Mouse (Mus musculus) kidney, adult 9 months (tissue): Measurements from ENCODE around the gene Aqp7.
A peak's percentile ranks its signal among the peaks of the same experiment; 100 is the strongest.

Experiments
- DNase-seq: peaks from one replicate; pipeline ENCODE4 v3.0.0; 2022

Aqp7 gene

DNA sequence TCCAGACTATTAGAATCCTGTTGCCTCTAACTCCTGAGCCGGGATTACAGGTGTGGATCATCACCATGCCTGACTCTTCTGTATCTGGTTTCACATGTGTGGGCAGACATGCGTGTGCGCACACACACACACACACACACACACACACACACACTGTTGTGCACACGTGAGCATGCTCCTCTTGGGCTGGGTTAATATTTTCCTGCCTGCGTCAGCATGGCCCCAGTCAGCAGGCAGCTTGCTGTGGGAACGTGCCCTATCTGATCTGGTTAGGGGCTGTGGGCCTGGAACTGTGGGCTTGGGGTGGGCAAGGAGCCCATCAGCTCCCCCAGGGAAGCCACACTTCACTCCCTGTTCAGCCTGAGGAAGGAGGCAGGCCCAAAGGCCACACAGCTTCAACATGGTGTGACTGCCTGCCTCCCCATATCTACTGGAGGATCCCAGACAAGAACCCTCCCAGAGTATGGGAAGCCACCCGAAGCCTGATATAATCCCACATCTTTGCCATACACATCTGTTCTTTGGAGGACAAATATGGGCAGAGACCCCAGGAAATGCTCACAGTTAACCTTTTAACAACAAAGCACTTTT lies 8.9 kb upstream of the Aqp7 start:
- DNase-seq = peak; percentile 64

DNA sequence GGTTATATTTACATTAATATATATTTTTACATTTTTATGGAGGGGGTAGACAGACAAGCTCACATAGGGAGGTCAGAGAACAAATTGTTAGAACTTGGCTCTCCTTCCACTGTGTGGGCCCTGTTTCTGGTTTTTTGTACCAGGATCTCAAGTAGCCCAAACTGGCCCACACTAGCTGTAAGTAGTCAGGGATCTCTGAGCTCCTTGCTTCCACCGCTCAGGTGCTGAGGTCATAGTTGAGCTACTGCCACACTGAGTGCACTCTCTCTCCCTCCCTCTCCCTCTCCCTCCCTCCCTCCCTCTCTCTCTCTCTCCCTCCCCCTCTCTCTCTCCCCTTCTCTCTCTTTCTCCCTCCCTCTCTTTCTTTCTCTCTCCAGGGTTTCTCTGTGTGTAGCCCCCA lies 8.3 kb upstream of the Aqp7 start:
- DNase-seq = peak; percentile 62

DNA sequence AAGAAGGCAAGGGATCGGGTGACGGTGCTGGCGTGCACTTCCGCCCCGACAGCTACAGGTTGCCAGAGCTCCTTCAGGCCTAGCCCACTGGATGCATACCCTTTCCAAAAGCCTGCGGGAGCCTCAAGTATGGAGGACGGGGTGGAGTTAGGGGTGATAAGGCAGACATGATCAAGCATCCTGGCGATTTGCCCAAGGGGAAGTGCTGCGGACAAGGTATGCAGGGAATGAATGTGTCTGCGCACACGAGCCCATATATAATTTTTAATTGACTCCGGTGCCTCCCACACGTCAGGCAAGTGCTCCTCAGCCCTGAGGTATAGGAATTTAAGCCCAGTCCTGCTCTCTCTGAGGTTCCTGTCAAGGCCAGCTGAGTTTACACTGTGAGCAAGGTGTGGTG lies 7.2 kb upstream of the Aqp7 start:
- DNase-seq = no peak

- no peak for DNase-seq
These were observed 3.8 kb upstream of the Aqp7 start for GRCm38 (mm10) chr4:41051781-41052180.

DNA sequence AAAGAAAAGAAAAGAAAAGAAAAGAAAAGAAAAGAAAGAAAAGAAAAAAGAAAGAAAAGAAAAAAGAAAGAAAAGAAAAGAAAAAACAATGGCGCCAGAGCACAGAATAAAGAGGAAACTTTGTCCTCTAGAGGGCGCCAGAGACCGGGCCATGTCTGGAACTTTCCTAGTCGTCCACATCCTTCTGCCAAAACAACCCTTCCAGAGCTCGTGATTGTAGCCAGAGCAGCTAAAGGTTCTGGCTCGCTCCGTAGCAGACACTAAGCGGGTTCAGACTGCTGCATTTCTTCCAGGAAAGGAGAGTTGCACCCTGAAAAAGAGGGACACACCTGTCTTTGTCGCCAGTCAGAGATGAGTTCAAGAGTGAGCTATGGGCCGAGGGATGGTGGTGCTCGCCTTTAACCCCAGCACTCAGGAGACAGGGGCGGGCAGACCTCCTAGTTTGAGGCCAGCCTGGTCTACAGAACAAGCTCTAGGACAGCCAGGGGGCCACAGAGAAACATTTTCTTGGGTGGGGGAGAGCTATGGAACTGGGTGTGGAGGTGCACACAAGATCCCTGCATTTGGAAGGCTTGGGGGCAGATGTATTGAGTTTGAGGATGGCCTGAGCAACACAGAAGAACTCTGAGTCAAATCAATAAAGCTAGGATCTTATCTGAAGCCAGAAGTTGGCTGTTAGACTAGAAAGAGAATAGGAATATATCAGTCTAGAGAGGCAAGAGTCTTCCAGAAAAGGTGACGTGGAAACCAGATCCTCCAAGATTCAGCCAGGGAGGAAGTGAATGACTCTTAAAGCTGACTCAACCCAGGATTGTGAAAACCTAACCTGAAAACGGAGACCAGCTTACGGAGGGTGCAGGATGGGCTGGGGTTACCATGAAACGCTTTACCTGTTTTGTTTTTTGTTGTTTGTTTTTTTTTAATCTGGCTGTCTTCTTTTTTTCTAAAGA lies 3.1 kb upstream of the Aqp7 start:
- peak; percentile 84 for DNase-seq

- DNase-seq = no peak
These were observed 987 bp upstream of the Aqp7 start for GRCm38 (mm10) chr4:41048926-41049325.

DNA sequence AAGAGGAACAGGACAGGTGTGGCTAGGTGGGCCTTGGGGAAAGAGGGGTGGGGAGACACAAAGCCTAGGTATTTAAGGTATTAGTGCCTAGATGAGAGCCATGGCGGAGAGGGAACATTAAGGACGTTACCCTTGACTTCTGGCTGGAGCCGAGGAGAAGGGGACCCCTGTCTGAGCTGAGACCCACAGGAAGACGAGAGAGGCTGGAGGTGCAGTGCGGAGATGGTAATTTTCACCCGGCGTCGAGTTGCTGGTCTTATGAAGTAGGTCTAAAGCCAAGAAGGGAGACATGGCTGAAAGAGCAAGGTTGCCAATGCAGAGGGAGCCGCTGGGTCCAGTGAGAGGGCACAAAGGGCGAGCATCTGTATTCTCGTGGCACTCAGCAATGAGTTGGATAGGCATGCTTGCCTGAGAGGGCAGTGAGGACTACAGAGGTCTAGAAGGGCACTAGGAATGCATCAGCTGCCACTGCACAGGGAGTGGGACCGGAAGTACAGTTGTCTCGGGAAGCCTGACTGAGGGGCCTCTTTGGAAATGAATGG lies 1.6 kb downstream of the Aqp7 start:
- peak; percentile 68 for DNase-seq

DNA sequence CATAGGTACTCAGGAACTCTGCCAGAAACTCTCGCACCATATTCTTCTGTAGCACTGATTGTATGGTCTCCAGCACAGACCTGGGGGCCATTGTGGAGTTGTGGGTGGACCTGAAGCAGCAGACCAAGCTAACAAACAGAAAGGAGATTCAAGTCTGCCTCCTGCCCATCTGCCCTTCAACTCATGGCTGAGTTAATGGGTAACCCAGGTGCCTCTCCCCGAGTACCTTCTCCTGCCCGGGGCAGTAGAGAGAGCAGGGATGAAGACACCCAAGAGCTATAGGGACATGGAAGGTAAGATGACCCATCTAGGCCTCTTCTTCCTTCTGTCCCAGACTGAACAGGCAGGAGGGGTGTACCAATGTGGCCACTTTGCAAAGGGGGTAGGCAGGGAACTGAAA lies 2.7 kb downstream of the Aqp7 start:
- peak; percentile 85 for DNase-seq

DNA sequence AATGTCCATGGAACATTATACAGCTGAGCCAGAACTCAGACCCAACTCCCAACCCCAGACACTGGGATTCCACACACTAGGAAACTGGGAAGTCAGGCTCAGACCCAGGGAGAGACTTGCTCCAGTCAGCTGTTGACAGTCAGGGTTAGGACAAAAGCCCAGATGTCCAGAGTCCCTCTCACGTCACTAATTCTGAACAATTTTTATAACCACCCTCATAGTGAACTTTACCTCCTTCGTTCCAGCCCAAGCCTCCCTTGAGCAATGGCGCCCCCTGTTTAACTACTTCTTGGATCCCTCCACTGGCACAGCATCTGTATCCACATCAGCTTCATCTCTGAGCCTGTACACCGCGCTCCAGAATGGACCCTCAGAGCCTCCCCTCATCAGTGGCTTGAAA lies 4.0 kb downstream of the Aqp7 start:
- DNase-seq = peak; percentile 76

DNA sequence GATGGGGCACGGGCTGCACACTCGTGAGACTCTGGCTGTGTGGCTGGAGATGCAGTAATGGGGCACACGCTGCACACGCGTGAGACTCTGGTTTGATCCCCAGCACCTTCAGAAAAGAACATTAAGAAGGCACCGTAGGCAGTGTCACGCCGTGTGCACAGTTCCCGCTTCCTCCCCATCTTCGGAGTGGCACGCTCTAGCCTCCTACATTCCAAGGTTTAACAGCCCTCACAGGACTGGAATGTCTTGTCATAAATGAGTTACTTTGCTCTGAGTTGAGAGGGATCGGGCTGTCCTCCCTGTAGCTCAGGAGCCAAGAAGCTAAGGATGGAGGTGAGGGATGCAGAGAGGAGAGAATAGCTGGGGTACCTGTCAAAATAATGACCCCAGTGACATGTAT lies 5.1 kb downstream of the Aqp7 start:
- peak; percentile 70 for DNase-seq

- no peak for DNase-seq
These were observed 7.0 kb downstream of the Aqp7 start for GRCm38 (mm10) chr4:41040983-41041382.

DNA sequence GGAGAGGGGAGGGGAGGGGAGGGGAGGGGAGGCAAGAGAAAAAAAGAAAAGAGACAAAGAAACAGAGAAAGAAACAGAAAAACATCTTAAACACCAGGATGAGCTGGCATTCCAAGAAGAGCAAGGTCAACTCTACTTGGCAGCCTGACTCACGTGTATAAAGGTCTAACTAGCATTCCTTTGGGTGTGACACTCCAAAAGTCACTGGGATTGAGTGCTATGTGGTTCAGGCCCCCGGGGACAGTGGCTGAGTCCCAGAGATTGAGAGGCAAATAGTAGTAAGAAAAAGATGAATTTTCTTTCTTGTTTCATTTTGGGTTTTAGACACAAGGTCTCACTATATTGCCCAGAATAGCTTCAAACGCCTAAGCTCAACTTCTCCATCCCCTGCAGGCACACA lies 10.0 kb downstream of the Aqp7 start:
- DNase-seq = peak; percentile 54

DNA sequence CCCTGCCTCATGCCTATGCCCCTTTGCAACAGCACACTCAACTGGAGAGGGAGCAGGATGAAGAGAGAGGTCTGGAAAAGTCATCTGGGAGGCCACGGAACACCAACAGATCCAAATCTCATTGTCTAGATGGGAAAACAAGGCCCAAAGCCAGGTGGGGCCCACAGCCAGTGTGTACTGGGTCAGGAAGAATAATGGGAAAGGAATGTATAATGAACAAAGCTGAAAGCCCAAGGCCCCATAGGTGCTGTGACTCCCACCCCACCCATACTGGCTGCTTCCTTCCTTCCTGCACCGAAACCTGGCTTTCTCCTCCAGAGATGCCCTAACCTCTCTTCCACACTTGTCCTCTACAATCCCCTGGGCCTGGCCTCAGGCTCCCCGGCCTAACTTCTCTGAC lies 16.7 kb downstream of the Aqp7 start:
- DNase-seq = no peak

- no peak for DNase-seq
These were observed 18.6 kb downstream of the Aqp7 start for GRCm38 (mm10) chr4:41029372-41029771.

GRCm38 (mm10) chr4:41028272-41028671 lies 19.7 kb downstream of the Aqp7 start:
- no peak for DNase-seq

DNA sequence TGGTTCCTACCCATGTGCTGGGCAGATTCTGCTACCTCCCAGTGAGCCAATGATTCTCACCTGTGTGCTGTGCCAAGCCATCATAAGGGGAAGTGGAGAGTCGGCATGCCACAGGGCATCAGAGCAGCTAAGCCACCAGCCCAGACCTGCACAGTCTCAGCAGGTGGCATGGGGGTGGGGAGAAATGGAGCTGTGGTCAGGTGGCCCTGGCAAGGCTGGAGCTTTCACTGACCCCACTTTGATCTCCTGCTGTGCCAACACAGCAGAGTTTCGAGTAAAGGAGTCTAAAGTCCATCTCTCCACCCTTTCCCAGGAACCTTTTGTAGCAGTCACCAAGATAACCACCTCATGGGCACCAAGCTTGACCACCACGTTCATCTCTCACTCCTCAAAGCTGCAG lies 20.1 kb downstream of the Aqp7 start:
- DNase-seq = peak; percentile 93

DNA sequence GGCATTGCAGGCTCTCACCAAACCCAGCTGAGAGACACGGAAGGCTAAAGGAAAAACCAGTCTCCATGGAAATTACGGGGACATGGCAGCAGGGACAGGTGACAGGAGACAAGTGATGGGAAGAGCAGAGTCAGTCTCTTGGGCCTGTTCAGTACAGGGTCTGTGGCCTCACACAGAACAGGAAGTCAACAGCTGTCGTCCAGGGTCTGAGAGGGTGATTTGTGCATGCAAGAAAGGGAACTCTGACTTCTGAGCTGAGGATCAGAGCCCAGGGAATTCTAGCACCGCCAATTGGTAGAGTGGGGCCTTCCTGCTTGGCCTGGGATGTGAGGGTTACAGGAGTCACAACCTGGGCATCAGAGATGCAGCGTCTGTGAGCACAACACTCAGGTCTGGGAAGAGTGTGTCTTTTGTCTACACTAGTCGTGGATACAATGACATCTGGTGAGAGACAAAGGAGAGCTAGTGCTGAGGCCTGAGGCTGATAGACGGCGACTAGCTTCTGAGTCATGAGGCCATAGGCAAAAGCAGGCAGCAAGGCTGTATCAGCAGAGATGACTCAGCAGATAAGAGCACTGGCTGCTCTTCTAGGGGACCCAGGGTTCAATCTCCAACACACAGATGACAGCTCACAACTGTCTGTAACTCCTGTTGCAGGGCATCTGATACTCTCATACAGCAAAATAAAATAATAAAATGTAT lies 21.7 kb downstream of the Aqp7 start:
- no peak for DNase-seq

DNA sequence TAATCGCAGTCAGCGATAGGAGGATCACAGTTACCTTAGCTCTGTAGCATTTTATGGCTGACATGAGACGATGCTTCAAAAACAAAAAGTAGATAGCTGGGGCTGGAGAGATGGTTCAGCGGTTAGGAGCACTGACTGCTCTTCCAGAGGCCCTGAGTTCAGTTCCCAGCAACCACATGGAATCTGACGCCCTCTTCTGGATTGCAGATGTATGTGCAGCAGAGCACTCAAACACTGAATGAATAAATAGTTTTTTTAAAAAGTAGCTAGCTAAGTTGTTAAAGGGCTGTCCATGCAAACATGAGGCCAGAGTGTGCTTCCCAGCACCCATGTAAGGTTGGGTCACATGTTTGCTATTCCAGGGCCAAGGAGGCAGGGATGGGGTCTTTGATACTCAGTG lies 26.8 kb downstream of the Aqp7 start:
- DNase-seq = no peak

- no peak for DNase-seq
These were observed 32.1 kb downstream of the Aqp7 start for GRCm38 (mm10) chr4:41015798-41016197.

GRCm38 (mm10) chr4:41013351-41013750 lies 34.6 kb downstream of the Aqp7 start:
- no peak for DNase-seq

DNA sequence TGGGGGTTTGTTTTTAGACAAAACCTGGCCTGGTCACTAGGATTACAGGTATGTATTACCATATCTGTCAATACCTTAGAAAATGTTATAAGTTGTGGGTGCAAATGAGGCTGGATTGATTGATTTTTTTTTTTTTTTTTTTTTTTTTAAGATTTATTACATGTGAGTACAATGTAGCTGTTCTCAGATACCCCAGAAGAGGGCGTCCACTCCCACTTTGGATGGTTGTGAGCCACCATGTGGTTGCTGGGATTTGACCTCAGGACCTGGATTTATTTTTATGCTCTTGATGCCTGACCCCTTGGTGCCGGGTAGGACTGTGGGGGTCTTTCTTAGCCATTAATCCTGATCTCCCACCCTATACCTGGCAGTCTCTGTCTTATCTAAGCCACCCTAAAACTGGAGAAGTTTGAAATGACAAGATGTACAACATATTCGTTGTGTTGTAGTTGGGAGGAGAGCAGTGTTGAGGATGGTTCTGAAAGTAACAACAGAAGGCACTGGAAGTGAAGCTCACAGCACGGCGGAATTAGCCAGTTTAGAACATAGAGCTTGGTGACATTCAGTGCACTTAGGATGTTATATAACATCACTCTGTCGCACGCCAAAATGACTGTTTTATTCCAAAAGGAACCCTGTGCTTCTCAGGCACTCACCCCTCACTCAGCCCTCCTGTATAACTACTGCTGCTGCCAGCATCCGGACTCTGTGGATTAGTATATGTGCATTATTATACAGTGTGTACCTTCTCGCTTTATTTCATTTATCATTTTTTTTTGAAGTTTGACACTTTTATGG lies 46.9 kb downstream of the Aqp7 start:
- DNase-seq = no peak

GRCm38 (mm10) chr4:41000271-41000670 lies 47.7 kb downstream of the Aqp7 start:
- DNase-seq = no peak

DNA sequence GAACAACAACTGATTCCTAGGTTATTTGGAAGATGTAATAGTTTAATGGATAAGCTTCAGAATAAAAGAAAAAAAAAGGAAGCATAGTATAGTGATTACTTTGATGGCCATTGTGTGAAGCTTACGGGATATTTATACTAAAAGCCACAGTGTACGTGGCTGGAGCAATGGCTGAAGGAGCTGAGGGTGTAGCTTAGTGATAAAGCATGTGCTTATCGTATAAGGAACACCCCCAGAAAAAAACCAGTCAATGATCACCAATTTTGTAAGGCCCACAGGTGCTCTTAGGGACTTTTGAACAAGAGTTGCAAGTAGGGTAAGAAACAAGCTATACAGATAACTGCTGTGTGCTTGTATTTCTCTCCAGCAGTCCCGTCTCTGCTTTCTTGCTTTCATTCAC lies 50.0 kb downstream of the Aqp7 start:
- no peak for DNase-seq
